Mouse (Mus musculus) large intestine, adult 2 months (tissue): ENCODE results near the gene Pde4d. TPM values are rescaled to one million over a fixed set of nuclear protein-coding genes. Genes with fewer than 3 reads are reported as not detected.
A peak's percentile ranks its signal among the peaks of the same experiment; 100 is the strongest.

Source experiments
- DNase-seq: peaks from one replicate; pipeline ENCODE4 v3.0.0-alpha.2; 2012; ENCODE audit warnings: low read depth, low spot score
- whole genome bisulfite sequencing: fragments of 180-500 bp; shearing (Covaris S2); methylation state at CpG from one replicate; pipeline ENCODE4 v1.1.7; 2018; 5-methylcytosine and 5-hydroxymethylcytosine counted together
- polyA plus RNA-seq: library from polyadenylated mRNA; depleted of rRNA; stranded (reverse); fragments of >200 nt; gene quantifications from 2 replicates; pipeline ENCODE4 v1.2.3, GENCODE M21; 2012; rRNA removed

Pde4d gene
- polyA plus RNA-seq, 1 experiment, result 7.7 TPM

GRCm38 (mm10) chr13:109932688-109933087 lies 1482.9 kb downstream of the Pde4d start:
- DNase-seq, result no peak
- WGBS, result 95% methylated on average over 13 of the region's 13 CpGs

GRCm38 (mm10) chr13:109933554-109933953 lies 1483.8 kb downstream of the Pde4d start:
- no peak for DNase-seq
- WGBS, result 93% methylated on average over 7 of the region's 7 CpGs

- no peak for DNase-seq
- WGBS, result 92% methylated on average over 5 of the region's 5 CpGs
Measured at GRCm38 (mm10) chr13:109936866-109937265, 1487.1 kb downstream of the Pde4d start.

- DNase-seq, result peak; percentile 18
- WGBS, result 56% methylated on average over 7 of the region's 7 CpGs
Measured at GRCm38 (mm10) chr13:109944822-109945551, 1495.2 kb downstream of the Pde4d start.

GRCm38 (mm10) chr13:109951466-109951865 lies 1501.7 kb downstream of the Pde4d start:
- WGBS, result 82% methylated on average over 14 of the region's 14 CpGs
- DNase-seq, result no peak

- WGBS, result 96% methylated on average over 8 of the region's 8 CpGs
- no peak for DNase-seq
Measured at GRCm38 (mm10) chr13:109954189-109954588, 1504.4 kb downstream of the Pde4d start.

GRCm38 (mm10) chr13:109957953-109958352 lies 1508.2 kb downstream of the Pde4d start:
- WGBS, result 74% methylated on average over 4 of the region's 4 CpGs
- DNase-seq, result no peak

- DNase-seq, result no peak
- WGBS, result 56% methylated on average over 10 of the region's 10 CpGs
Measured at GRCm38 (mm10) chr13:109982821-109983443, 1533.2 kb downstream of the Pde4d start.

- no peak for DNase-seq
- WGBS, result 79% methylated on average over 5 of the region's 5 CpGs
Measured at GRCm38 (mm10) chr13:109985411-109985810, 1535.7 kb downstream of the Pde4d start.

GRCm38 (mm10) chr13:109985892-109986291 lies 1536.1 kb downstream of the Pde4d start:
- WGBS, result 45% methylated on average over 5 of the region's 5 CpGs
- no peak for DNase-seq

GRCm38 (mm10) chr13:109992775-109993505 lies 1543.2 kb downstream of the Pde4d start:
- DNase-seq, result no peak
- 62% methylated on average over 5 of the region's 5 CpGs for WGBS

GRCm38 (mm10) chr13:109994240-109994764 lies 1544.6 kb downstream of the Pde4d start:
- DNase-seq, result no peak
- 54% methylated on average over 3 of the region's 3 CpGs for WGBS

- DNase-seq, result no peak
- 76% methylated on average over 3 of the region's 3 CpGs for WGBS
Measured at GRCm38 (mm10) chr13:110002081-110002480, 1552.3 kb downstream of the Pde4d start.

Other genes with a start within 250 kb of the Pde4d start
- gene Elovl7, start 235.5 kb upstream of the Pde4d start, polyA plus RNA-seq, result 19.6 and 20.2 TPM in 2 replicates
- gene Depdc1b, start 133.6 kb upstream of the Pde4d start, polyA plus RNA-seq, result 2.1 and 2.5 TPM in 2 replicates